Mouse (Mus musculus): Measurements from ENCODE around the gene Mllt3. TPM values are rescaled to one million over a fixed set of nuclear protein-coding genes. Genes with fewer than 3 reads are reported as not detected.

Gene Mllt3
- polyA plus RNA-seq, 1 experiment from 2014 or later = 130 TPM

DNA sequence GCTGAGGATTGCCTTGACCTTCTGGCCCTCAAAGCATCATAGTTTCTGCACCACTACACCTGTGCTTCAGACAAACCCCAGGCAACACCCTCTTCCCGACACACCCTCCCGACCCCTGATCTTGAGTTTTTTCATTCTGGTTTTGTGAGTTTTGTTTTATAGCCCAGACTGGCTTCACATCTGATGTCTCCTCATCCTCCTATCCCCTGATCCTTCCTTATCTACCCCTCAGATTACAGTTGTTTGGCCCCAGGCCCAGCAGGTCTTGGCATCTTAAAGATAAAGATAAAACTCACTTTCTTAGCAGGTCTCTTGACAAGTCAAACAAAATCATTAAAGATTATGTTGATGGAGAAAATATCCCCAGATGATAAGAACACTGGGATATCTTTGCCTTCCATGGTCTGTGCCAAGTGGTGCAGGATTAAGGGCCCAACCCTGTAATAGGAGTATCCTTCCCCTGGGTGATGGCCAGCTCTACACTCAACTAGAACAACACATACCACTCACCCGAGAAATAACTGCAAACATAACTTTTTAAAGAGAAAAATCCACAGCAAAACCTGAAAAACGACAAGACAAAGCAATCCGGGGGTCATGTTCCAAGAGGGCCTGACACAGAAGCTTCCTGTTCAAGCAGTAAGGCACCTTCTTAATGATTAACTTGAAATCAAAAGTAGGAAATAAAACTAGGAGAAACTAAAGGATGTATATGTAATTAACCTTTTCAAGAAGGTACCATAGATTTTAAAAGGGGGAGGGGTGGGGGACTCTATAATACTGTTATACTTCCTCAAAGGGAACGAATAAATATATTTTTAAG, 121.8 kb downstream of the Mllt3 start:
- H3K9ac ChIP-seq (replicated peaks; ENCODE audit: low read depth, low read length) = no peak overlapping the region
- H3K4me3 ChIP-seq (replicated peaks; ENCODE audit: low read length) = no peak overlapping the region
- no peak overlapping the region for H3K27ac ChIP-seq (ENCODE audit: low read length)
- no peaks in the 10 kb centered on the region for H3K36me3 ChIP-seq (ENCODE audit: control insufficient read depth, insufficient read depth)
- H3K4me2 ChIP-seq (ENCODE audit: low read length) = no peak overlapping the region
- no peaks in the 10 kb centered on the region for H3K27me3 ChIP-seq (replicated peaks; ENCODE audit: control insufficient read depth, insufficient read depth, low read length)
- no peaks in the 10 kb centered on the region for H3K9me3 ChIP-seq (ENCODE audit: control insufficient read depth, low read length)
- 74% methylated on average over 6 of the region's 6 CpGs for WGBS
- H3K4me1 ChIP-seq (replicated peaks; ENCODE audit: control insufficient read depth, insufficient read depth, low read length) = peaks cover 12% of the 10 kb centered on the region
- ATAC-seq = no peak

DNA sequence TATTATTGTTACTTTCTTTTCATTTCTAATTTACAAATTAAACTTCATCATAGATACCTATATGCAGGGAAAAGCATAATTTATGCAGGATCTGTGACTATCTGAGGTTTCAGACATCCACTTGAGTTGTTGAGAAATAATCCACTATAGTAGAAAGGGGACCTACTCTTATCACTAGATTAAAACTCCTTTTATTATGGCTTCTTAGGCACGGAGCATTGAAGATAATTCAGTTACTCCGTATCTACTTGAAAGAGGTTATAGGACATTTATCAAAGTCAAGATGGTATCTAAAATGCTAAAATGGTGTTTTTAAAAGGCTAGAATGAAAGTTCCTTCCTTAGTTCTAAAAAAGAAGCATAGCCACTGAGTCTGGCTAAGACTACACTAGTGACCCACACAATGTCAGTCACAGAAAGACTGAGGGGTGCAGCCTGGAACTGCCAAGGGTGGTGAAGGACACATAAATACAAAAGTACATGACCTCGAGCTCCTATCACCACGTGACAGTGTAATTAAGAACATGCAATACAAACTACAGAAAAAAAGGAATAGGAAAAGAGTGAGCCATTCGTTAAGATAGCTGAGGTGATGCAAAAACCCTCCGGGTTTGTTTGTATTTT, 127.9 kb downstream of the Mllt3 start:
- no peak overlapping the region for H3K4me3 ChIP-seq (replicated peaks; ENCODE audit: low read length)
- H3K4me1 ChIP-seq (replicated peaks; ENCODE audit: control insufficient read depth, insufficient read depth, low read length) = peaks cover 13% of the 10 kb centered on the region
- WGBS = 71% methylated on average over 6 of the region's 6 CpGs
- no peaks in the 10 kb centered on the region for H3K9me3 ChIP-seq (ENCODE audit: control insufficient read depth, low read length)
- no peaks in the 10 kb centered on the region for H3K36me3 ChIP-seq (ENCODE audit: control insufficient read depth, insufficient read depth)
- ATAC-seq = no peak
- H3K9ac ChIP-seq (replicated peaks; ENCODE audit: low read depth, low read length) = no peak overlapping the region
- no peaks in the 10 kb centered on the region for H3K27me3 ChIP-seq (replicated peaks; ENCODE audit: control insufficient read depth, insufficient read depth, low read length)
- H3K27ac ChIP-seq (ENCODE audit: low read length) = no peak overlapping the region
- no peak overlapping the region for H3K4me2 ChIP-seq (ENCODE audit: low read length)

DNA sequence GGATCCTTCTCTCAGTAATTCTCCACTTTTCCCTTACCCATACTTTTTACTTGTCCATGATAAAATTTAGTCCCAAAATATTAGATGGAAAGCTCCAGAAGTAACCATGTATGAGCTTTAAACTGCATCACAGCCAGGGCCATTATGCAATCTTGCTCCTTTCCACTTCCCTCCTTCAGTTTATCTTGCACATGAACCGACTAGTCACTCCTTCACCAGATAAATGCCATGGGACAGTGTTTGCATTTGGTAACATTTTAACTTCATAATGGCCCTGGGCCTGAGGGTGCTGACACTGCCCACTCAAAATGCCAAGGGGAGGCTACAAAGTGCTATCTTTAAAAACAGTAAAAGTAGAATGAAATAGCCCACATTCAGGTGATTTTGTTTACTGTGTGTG, 128.4 kb downstream of the Mllt3 start:
- 100% methylated on average over 1 of the region's 1 CpGs for WGBS
- Histone ChIP-seq H3K36me3 (ENCODE audit: control insufficient read depth, insufficient read depth) (no peaks in the 10 kb centered on the region), H3K9ac (replicated peaks; ENCODE audit: low read depth, low read length) (no peak overlapping the region), H3K27me3 (replicated peaks; ENCODE audit: control insufficient read depth, insufficient read depth, low read length) (no peaks in the 10 kb centered on the region), H3K27ac (ENCODE audit: low read length) (no peak overlapping the region), H3K4me2 (ENCODE audit: low read length) (no peak overlapping the region), H3K9me3 (ENCODE audit: control insufficient read depth, low read length) (no peaks in the 10 kb centered on the region), H3K4me1 (replicated peaks; ENCODE audit: control insufficient read depth, insufficient read depth, low read length) (peaks cover 13% of the 10 kb centered on the region), H3K4me3 (replicated peaks; ENCODE audit: low read length) (no peak overlapping the region)
- ATAC-seq = no peak

DNA sequence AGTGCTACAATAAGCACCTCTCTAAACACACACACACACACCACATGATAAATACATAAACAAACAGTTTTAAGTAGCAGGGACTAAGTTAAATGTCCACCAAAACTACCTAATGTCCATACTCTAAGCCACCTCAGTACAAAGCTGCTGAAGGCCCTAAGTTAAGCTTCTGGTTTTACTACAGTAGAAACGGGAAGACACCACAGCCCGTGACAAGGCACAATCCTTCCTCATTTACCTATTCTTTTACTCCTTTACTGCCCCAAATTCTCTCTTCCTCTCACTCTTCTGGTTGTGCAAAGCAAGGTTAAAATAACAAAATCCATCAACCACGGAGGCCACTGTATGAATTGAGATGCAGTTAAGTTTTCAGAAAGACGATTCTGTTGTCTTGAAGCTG, 130.6 kb downstream of the Mllt3 start:
- no peak overlapping the region for H3K27ac ChIP-seq (ENCODE audit: low read length)
- ATAC-seq = no peak
- no peak overlapping the region for H3K4me3 ChIP-seq (replicated peaks; ENCODE audit: low read length)
- H3K9me3 ChIP-seq (ENCODE audit: control insufficient read depth, low read length) = no peaks in the 10 kb centered on the region
- WGBS = 88% methylated on average over 4 of the region's 4 CpGs
- no peaks in the 10 kb centered on the region for H3K27me3 ChIP-seq (replicated peaks; ENCODE audit: control insufficient read depth, insufficient read depth, low read length)
- H3K4me2 ChIP-seq (ENCODE audit: low read length) = no peak overlapping the region
- H3K36me3 ChIP-seq (ENCODE audit: control insufficient read depth, insufficient read depth) = no peaks in the 10 kb centered on the region
- H3K4me1 ChIP-seq (replicated peaks; ENCODE audit: control insufficient read depth, insufficient read depth, low read length) = peaks cover 13% of the 10 kb centered on the region
- H3K9ac ChIP-seq (replicated peaks; ENCODE audit: low read depth, low read length) = no peak overlapping the region

DNA sequence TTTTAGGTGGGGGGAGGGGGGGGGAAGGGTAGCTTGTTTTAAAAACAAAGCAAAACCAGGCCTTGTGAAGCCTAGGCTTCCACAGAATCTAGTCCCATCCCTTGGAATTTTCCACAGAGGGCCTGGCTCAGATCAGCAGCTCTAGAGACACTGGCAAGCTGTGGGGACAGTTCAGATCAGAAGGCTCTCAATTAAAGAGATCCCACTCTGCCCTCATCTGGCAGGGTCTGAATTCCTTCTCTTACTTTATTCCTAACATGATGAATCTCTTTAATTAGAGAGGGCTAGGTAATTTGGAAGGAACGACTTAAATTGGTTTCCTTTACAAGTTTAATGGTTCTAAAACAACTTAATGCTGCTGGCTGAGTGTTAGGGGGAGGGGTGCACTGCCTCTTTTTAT, 132.0 kb downstream of the Mllt3 start:
- Histone ChIP-seq H3K27me3 (replicated peaks; ENCODE audit: control insufficient read depth, insufficient read depth, low read length) (no peaks in the 10 kb centered on the region), H3K4me3 (replicated peaks; ENCODE audit: low read length) (no peak overlapping the region), H3K9me3 (ENCODE audit: control insufficient read depth, low read length) (no peaks in the 10 kb centered on the region), H3K4me2 (ENCODE audit: low read length) (no peak overlapping the region), H3K36me3 (ENCODE audit: control insufficient read depth, insufficient read depth) (no peaks in the 10 kb centered on the region), H3K27ac (ENCODE audit: low read length) (no peak overlapping the region), H3K9ac (replicated peaks; ENCODE audit: low read depth, low read length) (no peak overlapping the region), H3K4me1 (replicated peaks; ENCODE audit: control insufficient read depth, insufficient read depth, low read length) (peaks cover 6% of the 10 kb centered on the region; the same call in 1 of the 2 replicates)
- 5% methylated on average over 1 of the region's 1 CpGs for WGBS
- ATAC-seq = no peak

DNA sequence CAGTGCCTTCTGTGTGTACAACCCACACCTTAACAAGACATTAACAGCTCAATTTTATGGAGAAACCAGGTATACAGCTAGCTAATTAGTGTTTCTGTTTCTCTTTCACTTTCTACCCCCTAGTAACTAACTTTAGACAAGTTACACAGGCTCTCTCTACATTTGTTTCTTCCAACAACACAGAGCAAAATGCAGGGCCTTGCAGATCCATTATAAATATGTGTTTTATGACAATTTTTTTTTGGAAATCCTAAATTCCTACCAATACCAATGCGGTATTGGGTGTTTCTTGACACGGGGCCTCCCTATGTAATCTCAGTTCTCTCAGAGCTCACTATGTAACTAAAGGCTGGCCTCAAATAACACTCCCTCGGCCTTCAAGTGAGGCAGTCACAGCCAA, 139.7 kb downstream of the Mllt3 start:
- no peak overlapping the region for H3K9ac ChIP-seq (replicated peaks; ENCODE audit: low read depth, low read length)
- 91% methylated on average over 3 of the region's 3 CpGs for WGBS
- H3K4me3 ChIP-seq (replicated peaks; ENCODE audit: low read length) = no peak overlapping the region
- H3K4me2 ChIP-seq (ENCODE audit: low read length) = no peak overlapping the region
- peaks cover 10% of the 10 kb centered on the region for H3K4me1 ChIP-seq (replicated peaks; ENCODE audit: control insufficient read depth, insufficient read depth, low read length)
- no peaks in the 10 kb centered on the region for H3K9me3 ChIP-seq (ENCODE audit: control insufficient read depth, low read length)
- no peak for ATAC-seq
- no peaks in the 10 kb centered on the region for H3K27me3 ChIP-seq (replicated peaks; ENCODE audit: control insufficient read depth, insufficient read depth, low read length)
- H3K27ac ChIP-seq (ENCODE audit: low read length) = no peak overlapping the region
- H3K36me3 ChIP-seq (ENCODE audit: control insufficient read depth, insufficient read depth) = no peaks in the 10 kb centered on the region

DNA sequence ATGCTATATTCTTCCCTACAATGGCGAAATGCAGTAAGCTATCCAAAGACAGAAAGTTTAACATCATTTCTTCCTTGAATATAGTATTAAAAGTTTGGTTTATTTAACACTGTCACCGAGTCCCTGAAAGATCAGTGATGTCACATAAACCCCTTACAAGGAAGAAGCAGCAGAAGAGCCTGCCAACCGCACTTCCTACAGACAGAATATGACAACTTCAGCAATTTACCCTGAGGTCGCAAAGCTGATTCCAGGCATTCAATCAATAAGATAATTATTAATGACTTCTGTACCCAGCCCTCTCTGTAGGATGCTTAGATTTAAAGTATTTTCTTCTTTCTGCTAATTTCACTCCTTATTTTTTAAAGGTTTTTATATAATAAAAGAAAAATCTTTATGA, 140.2 kb downstream of the Mllt3 start:
- Histone ChIP-seq H3K27ac (ENCODE audit: low read length) (no peak overlapping the region), H3K4me1 (replicated peaks; ENCODE audit: control insufficient read depth, insufficient read depth, low read length) (peaks cover 10% of the 10 kb centered on the region), H3K4me2 (ENCODE audit: low read length) (no peak overlapping the region), H3K27me3 (replicated peaks; ENCODE audit: control insufficient read depth, insufficient read depth, low read length) (no peaks in the 10 kb centered on the region), H3K9me3 (ENCODE audit: control insufficient read depth, low read length) (no peaks in the 10 kb centered on the region), H3K9ac (replicated peaks; ENCODE audit: low read depth, low read length) (no peak overlapping the region), H3K4me3 (replicated peaks; ENCODE audit: low read length) (no peak overlapping the region), H3K36me3 (ENCODE audit: control insufficient read depth, insufficient read depth) (no peaks in the 10 kb centered on the region)
- 85% methylated on average over 4 of the region's 4 CpGs for WGBS
- ATAC-seq = no peak

DNA sequence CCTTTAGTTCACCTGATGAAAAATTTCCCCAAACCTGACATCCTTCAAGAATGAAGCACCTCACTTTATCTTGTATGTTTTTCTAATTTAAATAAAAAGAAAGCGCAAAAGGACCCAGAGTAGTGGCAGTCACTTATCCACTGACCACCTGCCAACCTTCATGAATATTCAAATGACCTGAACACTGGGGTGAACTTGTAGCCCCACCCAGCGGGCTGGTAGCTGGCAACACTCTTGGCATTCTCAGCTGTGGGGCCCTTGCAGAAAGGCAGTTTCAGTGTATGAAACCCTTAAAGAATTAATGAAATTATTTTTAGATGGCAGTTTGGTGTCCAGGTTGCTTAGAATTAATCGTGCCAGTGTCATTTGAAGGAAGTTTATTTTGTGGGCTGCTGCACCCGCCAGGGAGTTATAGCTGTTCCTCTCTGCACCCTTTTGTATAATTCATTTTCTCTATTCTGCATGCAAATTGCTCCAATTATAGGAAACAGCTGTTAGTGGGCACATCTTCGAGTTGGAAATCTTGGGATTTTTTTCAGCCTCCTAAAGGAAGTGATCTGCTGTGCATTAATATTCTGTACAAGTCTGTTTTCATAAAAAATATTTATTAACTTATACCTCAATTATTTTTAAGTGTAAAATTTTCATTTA, 149.8 kb downstream of the Mllt3 start:
- H3K27ac ChIP-seq (ENCODE audit: low read length) = no peak overlapping the region
- H3K4me2 ChIP-seq (ENCODE audit: low read length) = no peak overlapping the region
- ATAC-seq = peak; percentile 78

DNA sequence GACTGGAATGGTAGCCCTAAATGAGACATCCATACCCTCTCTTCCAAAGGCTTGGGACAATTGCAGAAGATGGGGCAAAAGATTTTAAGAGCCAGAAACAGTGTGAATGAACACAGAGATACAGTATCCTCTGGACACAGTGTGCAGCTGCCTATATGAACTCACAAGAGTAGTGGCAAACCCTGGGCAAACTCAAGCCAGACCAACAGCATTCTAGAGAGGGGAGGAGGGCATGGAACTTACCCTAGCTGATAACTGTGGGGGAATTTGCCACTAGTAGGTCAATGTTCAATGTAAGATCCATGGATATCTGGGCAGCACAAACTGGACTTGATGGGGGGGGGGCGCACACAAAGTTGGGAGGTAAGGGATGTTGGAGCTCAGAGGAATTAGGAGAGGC, 151.2 kb downstream of the Mllt3 start:
- Histone ChIP-seq H3K4me2 (ENCODE audit: low read length) (no peak overlapping the region), H3K4me3 (replicated peaks; ENCODE audit: low read length) (no peak overlapping the region), H3K4me1 (replicated peaks; ENCODE audit: control insufficient read depth, insufficient read depth, low read length) (peaks cover 21% of the 10 kb centered on the region), H3K27me3 (replicated peaks; ENCODE audit: control insufficient read depth, insufficient read depth, low read length) (no peaks in the 10 kb centered on the region), H3K27ac (ENCODE audit: low read length) (no peak overlapping the region), H3K36me3 (ENCODE audit: control insufficient read depth, insufficient read depth) (no peaks in the 10 kb centered on the region), H3K9me3 (ENCODE audit: control insufficient read depth, low read length) (no peaks in the 10 kb centered on the region), H3K9ac (replicated peaks; ENCODE audit: low read depth, low read length) (no peak overlapping the region)
- WGBS = 100% methylated on average over 1 of the region's 1 CpGs
- ATAC-seq = no peak

More for the DNA sequence above, 149.8 kb downstream of the Mllt3 start:
- no peak overlapping the region for H3K9ac ChIP-seq (replicated peaks; ENCODE audit: low read depth, low read length)
- peaks cover 21% of the 10 kb centered on the region for H3K4me1 ChIP-seq (replicated peaks; ENCODE audit: control insufficient read depth, insufficient read depth, low read length)
- H3K27me3 ChIP-seq (replicated peaks; ENCODE audit: control insufficient read depth, insufficient read depth, low read length) = no peaks in the 10 kb centered on the region
- no peaks in the 10 kb centered on the region for H3K36me3 ChIP-seq (ENCODE audit: control insufficient read depth, insufficient read depth)
- WGBS = 11% methylated on average over 5 of the region's 5 CpGs
- no peak overlapping the region for H3K4me3 ChIP-seq (replicated peaks; ENCODE audit: low read length)
- no peaks in the 10 kb centered on the region for H3K9me3 ChIP-seq (ENCODE audit: control insufficient read depth, low read length)

Data from forebrain, embryonic 16.5 days (tissue).